Mouse (Mus musculus) naive thymus-derived CD4-positive, alpha-beta T cell, adult 2 months (primary cell): ENCODE measurements around the gene Mgarp.
"Not testable (repeated sequence)": the region's sequence is repeated elsewhere in the genome, so short reads cannot be mapped to it uniquely, and the experiment has no call there.

Experiments
- DNase-seq: peaks from one replicate; pipeline ENCODE4 v3.0.0-alpha.2; 2011; ENCODE audit warnings: low read depth

The Mgarp gene

GRCm38 (mm10) chr3:51366926-51367325 is 29.6 kb downstream of the Mgarp start:
- no peak for DNase-seq

GRCm38 (mm10) chr3:51365517-51365882 is 31.0 kb downstream of the Mgarp start:
- DNase-seq, result no peak

- DNase-seq, result peak; percentile 88
Measured at GRCm38 (mm10) chr3:51364703-51365516, 31.6 kb downstream of the Mgarp start.

- no peak for DNase-seq
Measured at GRCm38 (mm10) chr3:51361066-51361465, 35.5 kb downstream of the Mgarp start.

GRCm38 (mm10) chr3:51359558-51360307 is 36.8 kb downstream of the Mgarp start:
- no peak for DNase-seq

- peak; percentile 89 for DNase-seq
Measured at GRCm38 (mm10) chr3:51358660-51359557, 37.6 kb downstream of the Mgarp start.

- peak; percentile 86 for DNase-seq
Measured at GRCm38 (mm10) chr3:51358181-51358580, 38.4 kb downstream of the Mgarp start.

- DNase-seq, result no peak
Measured at GRCm38 (mm10) chr3:51357624-51358023, 38.9 kb downstream of the Mgarp start.

GRCm38 (mm10) chr3:51357078-51357477 is 39.5 kb downstream of the Mgarp start:
- DNase-seq, result no peak

GRCm38 (mm10) chr3:51354956-51355355 is 41.6 kb downstream of the Mgarp start:
- DNase-seq, result not testable (repeated sequence)

- no peak for DNase-seq
Measured at GRCm38 (mm10) chr3:51354034-51354427, 42.5 kb downstream of the Mgarp start.

- DNase-seq, result peak; percentile 86
Measured at GRCm38 (mm10) chr3:51353325-51354033, 43.1 kb downstream of the Mgarp start.

GRCm38 (mm10) chr3:51350806-51351205 is 45.7 kb downstream of the Mgarp start:
- DNase-seq, result no peak

GRCm38 (mm10) chr3:51348646-51349238 is 47.8 kb downstream of the Mgarp start:
- DNase-seq, result no peak

- DNase-seq, result not testable (repeated sequence)
Measured at GRCm38 (mm10) chr3:51345017-51345416, 51.5 kb downstream of the Mgarp start.

GRCm38 (mm10) chr3:51344182-51344581 is 52.4 kb downstream of the Mgarp start:
- not testable (repeated sequence) for DNase-seq

- no peak for DNase-seq
Measured at GRCm38 (mm10) chr3:51343260-51343659, 53.3 kb downstream of the Mgarp start.

GRCm38 (mm10) chr3:51342152-51342551 is 54.4 kb downstream of the Mgarp start:
- DNase-seq, result peak; percentile 43

GRCm38 (mm10) chr3:51341268-51342081 is 55.1 kb downstream of the Mgarp start:
- DNase-seq, result peak; percentile 62

GRCm38 (mm10) chr3:51340552-51341267 is 55.8 kb downstream of the Mgarp start, which contains the start of gene Elf2:
TSS of gene Elf2 (minus strand) at chr3:51340663.
- DNase-seq, result peak; percentile 84
